18 mouse cellular contexts compared by ENCODE assay signal in genomic region chr11:29092403-29092802, GRCm38 (mm10). TPM values are rescaled to one million over a fixed set of nuclear protein-coding genes. Genes with fewer than 3 reads are reported as not detected.
DNase-seq lines count a peak whose midpoint lies in the region; ATAC-seq and TF ChIP-seq lines count a peak whose summit lies in the region.
"Had no signal": no experiment of that assay in that cellular context is flagged by ENCODE, and none has a peak within 500 bp of the region (broad histone marks: within the 10 kb centered on the region; RNA-seq: fewer than 3 reads in every experiment).

No protein-coding gene starts in this region.

- peak; percentile 70 for DNase-seq in heart, adult 11 months
- no peak for DNase-seq in heart, adult 9 months (ENCODE audit: low spot score in 2 of 2)
- peak; percentile 8 to 21 for DNase-seq in kidney, postnatal 36 days
- DNase-seq in kidney, adult 8-10 months: no peak
- peak; percentile 6 for DNase-seq in midbrain, postnatal 0 days (ENCODE audit: low spot score)
- DNase-seq in spleen, adult 12 weeks (ENCODE audit: low spot score): no peak
- DNase-seq: adrenal gland, postnatal 14 days; cerebellum, adult 8-10 months; embryo, embryonic 11 days; gastrocnemius, postnatal 10 days; liver; thymus, postnatal 4 days had no signal

- H3K36me3 ChIP-seq in midbrain, postnatal 0 days (ENCODE audit: insufficient read depth, low read length): no peaks in the 10 kb centered on the region
- H3K36me3 ChIP-seq in midbrain, embryonic 15.5 days (replicated peaks): no peaks in the 10 kb centered on the region
- H3K36me3 ChIP-seq: heart, embryonic 13.5 days; lung, embryonic 15.5 days had no signal

- H3K4me2 ChIP-seq in midbrain, postnatal 0 days (ENCODE audit: low read depth, low read length, poor library complexity, severe bottlenecking): no peak overlapping the region
- no peak overlapping the region for H3K4me2 ChIP-seq in midbrain, embryonic 15.5 days
- H3K4me2 ChIP-seq: heart, embryonic 13.5 days; lung, embryonic 15.5 days had no signal

- no peak overlapping the region for H3K27ac ChIP-seq in midbrain, postnatal 0 days (ENCODE audit: low read depth, low read length)
- H3K27ac ChIP-seq in midbrain, embryonic 15.5 days: no peak overlapping the region
- H3K27ac ChIP-seq: heart, embryonic 13.5 days; lung, embryonic 15.5 days had no signal

- no peaks in the 10 kb centered on the region for H3K9me3 ChIP-seq in midbrain, postnatal 0 days (ENCODE audit: low read length)
- no peaks in the 10 kb centered on the region for H3K9me3 ChIP-seq in midbrain, embryonic 15.5 days
- H3K9me3 ChIP-seq: heart, embryonic 13.5 days; lung, embryonic 15.5 days had no signal

- no peak overlapping the region for H3K4me3 ChIP-seq in midbrain, postnatal 0 days (ENCODE audit: low read depth, low read length)
- H3K4me3 ChIP-seq in midbrain, embryonic 15.5 days: no peak overlapping the region
- H3K4me3 ChIP-seq: erythroblast, embryonic 14.5 days; heart, embryonic 13.5 days; lung, embryonic 15.5 days; myocyte had no signal

- 79% methylated on average over 2 of the region's 2 CpGs for WGBS in midbrain, postnatal 0 days
- 79% methylated on average over 2 of the region's 2 CpGs for WGBS in midbrain, embryonic 15.5 days

- peak; percentile 54 for TF ChIP-seq CTCF in midbrain, postnatal 0 days (IDR thresholded peaks at IDR 0.05)

- no peaks in the 10 kb centered on the region for H3K4me1 ChIP-seq in midbrain, postnatal 0 days (ENCODE audit: insufficient read depth, low read length)
- no peaks in the 10 kb centered on the region for H3K4me1 ChIP-seq in midbrain, embryonic 15.5 days
- H3K4me1 ChIP-seq: heart, embryonic 13.5 days; lung, embryonic 15.5 days had no signal

- no peaks in the 10 kb centered on the region for H3K27me3 ChIP-seq in midbrain, postnatal 0 days (ENCODE audit: insufficient read depth, low read length)
- H3K27me3 ChIP-seq in midbrain, embryonic 15.5 days (replicated peaks): no peaks in the 10 kb centered on the region
- H3K27me3 ChIP-seq: heart, embryonic 13.5 days; lung, embryonic 15.5 days had no signal

- ATAC-seq in midbrain, postnatal 0 days (ENCODE audit: low FRiP score): no peak
- no peak for ATAC-seq in midbrain, embryonic 15.5 days (replicated peaks)
- ATAC-seq: inflammation-experienced regulatory T-cells, adult 6 months had no signal

- H3K9ac ChIP-seq in midbrain, postnatal 0 days (replicated peaks; ENCODE audit: low read length, poor library complexity, severe bottlenecking): no peak overlapping the region
- H3K9ac ChIP-seq in midbrain, embryonic 15.5 days: no peak overlapping the region
- H3K9ac ChIP-seq: heart, embryonic 13.5 days; lung, embryonic 15.5 days had no signal

RNA-seq across cellular contexts. Expression of gene Pnpt1, which starts 38.1 kb away (rescaled TPM):
- total RNA-seq in midbrain, postnatal 0 days (2014; rRNA removed): 52.1 and 61.1 TPM in 2 replicates
- polyA plus RNA-seq in midbrain, postnatal 0 days (2015; fragmentation: Nextera tagmentation; extraction: Ambion mirVana): 19.8 and 21.1 TPM in 2 replicates
- polyA plus RNA-seq in midbrain, embryonic 15.5 days (2015; fragmentation: Nextera tagmentation; extraction: Ambion mirVana): 23.3 and 25.7 TPM in 2 replicates

Comparison
In these comparisons a context has a peak if more than half of its experiments do, and no peak if none do; other contexts are left out.
1. DNase-seq: peak in heart, adult 11 months (single experiment), kidney, postnatal 36 days (2 of 2) and midbrain, postnatal 0 days (single experiment); none in heart, adult 9 months (0 of 2), kidney, adult 8-10 months (0 of 2) and spleen, adult 12 weeks (single experiment).